Mouse (Mus musculus) intestine, embryonic 14.5 days (tissue): ENCODE results near the gene Dusp27. TPM values are rescaled to one million over a fixed set of nuclear protein-coding genes. Genes with fewer than 3 reads are reported as not detected.

Experiments used
- ATAC-seq: fragments of 200-750 bp; cut with Nextera tagmentation; replicated peaks from 2 replicates; pipeline ENCODE4 v1.8.0; 2017; ENCODE audit warnings: low read depth, moderate number of reproducible peaks, moderate TSS enrichment, moderate library complexity; ENCODE audit not compliant: low FRiP score, low TSS enrichment
- DNase-seq: peaks from one replicate; pipeline ENCODE4 v3.0.0-alpha.2; 2018; ENCODE audit warnings: low spot score
- H3K27ac ChIP-seq: fragments of 300-500 bp; sonication (generic); 2 replicates; pipeline ENCODE4 v1.5.1; 2014; ENCODE audit warnings: low read depth, mild to moderate bottlenecking, control low read depth
- H3K27me3 ChIP-seq: fragments of 300-500 bp; sonication (generic); replicated peaks from 2 replicates; pipeline ENCODE4 v1.6.1; 2014; ENCODE audit warnings: low read length, control low read depth; ENCODE audit not compliant: control insufficient read depth, insufficient read depth
- H3K36me3 ChIP-seq: fragments of 300-500 bp; sonication (generic); 2 replicates; pipeline ENCODE4 v1.6.1; 2014; ENCODE audit warnings: low read length, control low read depth; ENCODE audit not compliant: control insufficient read depth, insufficient read depth
- H3K4me1 ChIP-seq: fragments of 300-500 bp; sonication (generic); replicated peaks from 2 replicates; pipeline ENCODE4 v1.6.1; 2014; ENCODE audit warnings: low read length, control low read depth, mixed read lengths; ENCODE audit not compliant: control insufficient read depth, insufficient read depth
- H3K4me2 ChIP-seq: fragments of 300-500 bp; sonication (generic); 2 replicates; pipeline ENCODE4 v1.6.1; 2014; ENCODE audit warnings: low read length
- H3K4me3 ChIP-seq: fragments of 300-500 bp; sonication (generic); 2 replicates; pipeline ENCODE4 v1.5.1; 2014; ENCODE audit warnings: low read depth, low read length, control low read depth, mixed read lengths
- H3K9ac ChIP-seq: fragments of 300-500 bp; sonication (generic); 2 replicates; pipeline ENCODE4 v1.6.1; 2014; ENCODE audit warnings: mild to moderate bottlenecking, low read length
- H3K9me3 ChIP-seq: fragments of 300-500 bp; sonication (generic); 2 replicates; pipeline ENCODE4 v1.6.1; 2016; ENCODE audit warnings: low read length, control low read depth; ENCODE audit not compliant: control insufficient read depth
- WGBS: fragments of 180-500 bp; shearing (Covaris S2); extraction: QIAGEN DNeasy Blood & Tissue Kit; methylation state at CpG from one replicate; pipeline ENCODE4 v1.1.7; 2014; 5-methylcytosine and 5-hydroxymethylcytosine counted together
- polyA plus RNA-seq: library from polyadenylated mRNA; unstranded; fragments of >200 nt; fragmentation: Nextera tagmentation; extraction: Ambion mirVana; gene quantifications from 2 replicates; pipeline ENCODE4 v1.2.1, GENCODE M21; 2014

The Dusp27 gene
- polyA plus RNA-seq, 1 experiment from 2014 or later, result 2.4 TPM

GRCm38 (mm10) chr1:166160569-166161445, 33.1 kb upstream of the Dusp27 start:
- WGBS, result 20% methylated on average over 24 of the region's 24 CpGs
- ATAC-seq (peak; percentile 51; the same call in 1 of the 2 replicates), DNase-seq (peak; percentile 91)
- H3K4me2 ChIP-seq, result peak overlapping the region; percentile 28
- no peaks in the 10 kb centered on the region for H3K36me3 ChIP-seq
- no peak overlapping the region for H3K27ac ChIP-seq
- no peaks in the 10 kb centered on the region for H3K9me3 ChIP-seq
- peaks cover 11% of the 10 kb centered on the region; the same call in 1 of the 2 replicates for H3K27me3 ChIP-seq
- no peak overlapping the region for H3K9ac ChIP-seq
- H3K4me3 ChIP-seq, result no peak overlapping the region
- H3K4me1 ChIP-seq, result no peaks in the 10 kb centered on the region

DNA sequence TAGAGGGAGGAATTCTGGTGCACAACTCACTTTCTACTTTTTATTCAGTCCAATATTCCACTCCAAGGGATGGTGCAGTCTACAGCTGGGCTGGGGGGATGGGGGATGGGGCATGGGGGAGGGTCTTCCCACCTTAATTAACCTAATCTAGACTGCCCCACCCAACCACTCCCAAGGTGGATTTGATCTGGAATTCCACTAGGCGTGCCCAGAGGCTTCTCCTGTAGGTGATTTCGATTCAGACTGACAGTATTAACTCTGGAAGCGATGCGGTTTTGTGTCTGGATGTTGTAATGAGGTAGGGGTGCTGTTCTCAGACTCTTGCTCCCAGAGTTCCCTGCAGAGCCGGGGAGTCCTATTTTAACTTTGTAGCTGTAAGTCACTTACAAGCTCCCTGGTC, 32.4 kb upstream of the Dusp27 start:
- no peak for ATAC-seq
- Histone ChIP-seq H3K9me3 (no peaks in the 10 kb centered on the region), H3K4me2 (peak overlapping the region; percentile 28; the same call in 1 of the 2 replicates), H3K4me1 (no peaks in the 10 kb centered on the region), H3K27ac (no peak overlapping the region), H3K4me3 (no peak overlapping the region), H3K27me3 (peaks cover 18% of the 10 kb centered on the region), H3K36me3 (no peaks in the 10 kb centered on the region), H3K9ac (no peak overlapping the region)
- WGBS, result 52% methylated on average over 5 of the region's 5 CpGs
- DNase-seq, result no peak

GRCm38 (mm10) chr1:166158664-166159063, 30.9 kb upstream of the Dusp27 start:
- Histone ChIP-seq H3K36me3 (no peaks in the 10 kb centered on the region), H3K4me3 (no peak overlapping the region), H3K9ac (no peak overlapping the region), H3K4me1 (peaks cover 4% of the 10 kb centered on the region), H3K4me2 (no peak overlapping the region), H3K27me3 (peaks cover 26% of the 10 kb centered on the region), H3K27ac (no peak overlapping the region), H3K9me3 (no peaks in the 10 kb centered on the region)
- no peak for DNase-seq
- WGBS, result 59% methylated on average over 9 of the region's 9 CpGs
- no peak for ATAC-seq

- no peak for DNase-seq
- no peak overlapping the region for H3K4me3 ChIP-seq
- peaks cover 26% of the 10 kb centered on the region for H3K27me3 ChIP-seq
- no peak overlapping the region for H3K27ac ChIP-seq
- no peaks in the 10 kb centered on the region for H3K9me3 ChIP-seq
- no peak for ATAC-seq
- WGBS, result 76% methylated on average over 12 of the region's 12 CpGs
- H3K9ac ChIP-seq, result no peak overlapping the region
- peaks cover 4% of the 10 kb centered on the region for H3K4me1 ChIP-seq
- no peak overlapping the region for H3K4me2 ChIP-seq
- H3K36me3 ChIP-seq, result no peaks in the 10 kb centered on the region
Observed at GRCm38 (mm10) chr1:166157712-166158111, 30.0 kb upstream of the Dusp27 start.

- no peak overlapping the region for H3K4me3 ChIP-seq
- H3K4me2 ChIP-seq, result no peak overlapping the region
- H3K27me3 ChIP-seq, result peaks cover 26% of the 10 kb centered on the region
- H3K9ac ChIP-seq, result no peak overlapping the region
- WGBS, result 34% methylated on average over 10 of the region's 10 CpGs
- H3K9me3 ChIP-seq, result no peaks in the 10 kb centered on the region
- no peak for DNase-seq
- peak; percentile 26; the same call in 1 of the 2 replicates for ATAC-seq
- H3K36me3 ChIP-seq, result no peaks in the 10 kb centered on the region
- H3K4me1 ChIP-seq, result peaks cover 4% of the 10 kb centered on the region
- H3K27ac ChIP-seq, result no peak overlapping the region
Observed at GRCm38 (mm10) chr1:166155113-166155494, 27.4 kb upstream of the Dusp27 start.

- H3K4me3 ChIP-seq, result 0 out of 2 replicates have a peak overlapping the region, but pooled peaks have one; percentile 4
- H3K9ac ChIP-seq, result peak overlapping the region; percentile 7; the same call in 1 of the 2 replicates
- no peak overlapping the region for H3K27ac ChIP-seq
- ATAC-seq, result peak; percentile 73
- H3K9me3 ChIP-seq, result no peaks in the 10 kb centered on the region
- peak; percentile 91 for DNase-seq
- H3K27me3 ChIP-seq, result peaks cover 24% of the 10 kb centered on the region
- peak overlapping the region; percentile 39 for H3K4me2 ChIP-seq
- no peaks in the 10 kb centered on the region for H3K36me3 ChIP-seq
- peaks cover 4% of the 10 kb centered on the region for H3K4me1 ChIP-seq
- WGBS, result 9% methylated on average over 29 of the region's 29 CpGs
Observed at GRCm38 (mm10) chr1:166154162-166155112, 26.7 kb upstream of the Dusp27 start.

GRCm38 (mm10) chr1:166153351-166154120, 25.8 kb upstream of the Dusp27 start:
- H3K9me3 ChIP-seq, result no peaks in the 10 kb centered on the region
- H3K9ac ChIP-seq, result no peak overlapping the region
- H3K4me2 ChIP-seq, result no peak overlapping the region
- DNase-seq (peak; percentile 94), ATAC-seq (no peak)
- H3K27me3 ChIP-seq, result peaks cover 19% of the 10 kb centered on the region
- H3K4me1 ChIP-seq, result peaks cover 4% of the 10 kb centered on the region
- H3K27ac ChIP-seq, result no peak overlapping the region
- no peaks in the 10 kb centered on the region for H3K36me3 ChIP-seq
- no peak overlapping the region for H3K4me3 ChIP-seq
- WGBS, result 12% methylated on average over 18 of the region's 18 CpGs

GRCm38 (mm10) chr1:166152034-166152433, 24.3 kb upstream of the Dusp27 start:
- Histone ChIP-seq H3K9ac (no peak overlapping the region), H3K4me3 (no peak overlapping the region), H3K9me3 (no peaks in the 10 kb centered on the region), H3K27ac (no peak overlapping the region), H3K4me2 (no peak overlapping the region), H3K4me1 (peaks cover 4% of the 10 kb centered on the region), H3K36me3 (no peaks in the 10 kb centered on the region), H3K27me3 (peaks cover 19% of the 10 kb centered on the region)
- 90% methylated on average over 10 of the region's 10 CpGs for WGBS
- no peak for DNase-seq
- no peak for ATAC-seq
